Mouse (Mus musculus) ovary, postnatal 10 days (tissue): ENCODE measurements around the gene Ptk6.
A peak's percentile ranks its signal among the peaks of the same experiment; 100 is the strongest.
"Not testable (repeated sequence)": the region's sequence is repeated elsewhere in the genome, so short reads cannot be mapped to it uniquely, and the experiment has no call there.

Experiments used
- DNase-seq: peaks from one replicate; pipeline ENCODE4 v3.0.0; 2022; ENCODE audit warnings: low spot score

Ptk6 gene

DNA sequence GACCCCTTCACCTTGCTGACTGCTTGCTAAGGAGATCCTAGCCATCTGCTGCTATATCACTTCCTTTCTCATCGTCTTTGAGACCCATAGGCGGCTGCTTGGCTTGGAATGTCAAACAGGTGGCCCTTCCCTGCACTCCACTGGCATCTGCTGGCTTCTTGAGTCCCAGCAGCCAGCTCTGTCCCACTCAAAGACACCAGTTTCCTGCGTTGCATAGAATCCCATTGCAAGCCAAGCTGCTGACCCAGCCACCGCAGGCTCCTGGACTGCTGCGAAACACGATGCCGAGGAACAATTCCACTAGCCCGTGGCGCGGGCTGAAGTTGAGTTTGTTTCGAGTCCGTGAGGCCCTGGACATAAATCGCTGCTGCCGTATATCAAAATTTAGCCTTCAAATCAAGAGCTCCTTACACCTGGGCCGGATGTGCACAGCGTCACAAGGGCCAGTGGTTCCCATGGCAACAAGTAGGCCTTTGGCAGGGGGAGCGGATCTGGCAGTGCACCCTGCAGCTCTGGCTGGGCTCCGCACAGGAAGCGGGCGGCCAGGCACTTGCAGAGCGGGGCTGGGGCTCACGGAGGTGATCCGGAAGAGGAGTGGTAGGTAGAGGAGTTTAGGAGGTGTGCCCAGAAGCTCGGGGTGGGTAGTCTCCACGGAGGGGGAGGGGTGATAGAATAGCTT, 17.1 kb upstream of the Ptk6 start, which contains the start of gene Fndc11:
Fndc11 (plus strand) TSS at position 476 of the 679 bp plus-strand sequence.
- peak; percentile 56 for DNase-seq

DNA sequence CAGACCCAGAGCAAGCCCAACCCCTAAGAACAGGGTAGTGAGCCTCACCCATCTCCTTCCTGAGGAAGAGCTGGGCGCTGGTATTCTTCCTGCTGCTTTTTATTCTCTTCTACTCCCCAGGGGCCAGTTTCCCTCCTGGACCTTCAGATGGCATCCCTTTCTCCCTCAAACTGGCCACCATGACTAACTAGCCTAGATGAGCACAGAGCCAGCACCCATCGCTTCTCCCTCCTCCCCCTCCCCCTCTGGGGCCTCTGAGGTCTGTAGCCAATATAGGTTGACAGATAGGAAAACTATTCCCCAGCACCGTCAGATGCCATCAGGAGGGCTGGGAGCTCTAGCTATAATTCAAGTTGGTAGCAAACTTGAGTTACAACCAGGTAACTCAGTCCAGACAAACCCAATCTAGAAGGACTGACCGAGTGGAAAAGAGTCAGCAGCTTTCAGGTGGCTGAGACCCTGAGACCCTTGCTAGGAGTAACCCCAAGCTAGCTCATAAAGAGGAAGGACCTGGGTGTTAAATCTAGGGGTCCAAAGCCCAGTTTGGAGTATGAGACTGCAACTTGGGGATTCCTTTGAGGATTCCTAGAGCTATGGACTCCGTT, 16.4 kb upstream of the Ptk6 start:
- no peak for DNase-seq

DNA sequence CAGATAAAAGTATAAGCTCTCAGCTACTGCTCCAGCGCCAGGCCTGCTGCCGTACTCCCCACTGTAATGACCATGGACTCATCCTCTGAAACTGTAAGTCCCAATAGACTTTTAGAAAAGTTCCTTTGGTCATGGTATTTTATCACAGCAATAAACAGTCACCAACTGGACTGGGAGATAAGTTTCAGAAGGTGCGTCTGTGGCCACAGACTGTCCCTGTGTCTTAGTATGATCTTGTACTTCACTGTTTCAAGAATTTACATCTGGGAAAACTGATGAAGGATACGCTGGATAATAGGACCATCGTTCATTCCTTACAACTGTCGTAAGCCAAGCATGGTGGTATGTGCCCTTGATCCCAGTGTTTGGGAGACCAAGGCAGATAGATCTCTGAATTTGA, 13.4 kb upstream of the Ptk6 start:
- DNase-seq: no peak

DNA sequence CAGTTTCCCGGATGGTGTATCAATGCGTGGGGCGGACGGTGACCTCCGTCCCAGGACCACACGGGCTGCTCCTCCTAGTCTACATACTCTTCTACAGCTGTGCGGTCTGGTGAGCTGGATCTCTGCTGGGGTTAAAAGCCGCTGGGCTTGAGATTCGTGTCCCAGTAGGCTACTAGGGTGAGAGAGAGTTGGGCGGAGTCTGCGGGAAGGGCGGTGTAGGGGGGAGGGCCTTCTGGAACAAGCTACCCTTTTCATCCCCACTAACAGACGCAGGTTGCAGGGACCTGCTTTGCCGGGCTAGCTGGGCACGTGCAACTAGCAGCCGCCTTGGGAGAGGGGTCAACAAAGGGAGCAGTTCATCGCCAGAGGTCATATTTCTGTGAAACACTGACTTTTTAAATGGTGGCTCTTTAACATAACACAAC, 10.4 kb upstream of the Ptk6 start, which contains the start of gene Srms:
Srms (minus strand) TSS at position 165 of the 425 bp plus-strand sequence.
- no peak for DNase-seq

DNA sequence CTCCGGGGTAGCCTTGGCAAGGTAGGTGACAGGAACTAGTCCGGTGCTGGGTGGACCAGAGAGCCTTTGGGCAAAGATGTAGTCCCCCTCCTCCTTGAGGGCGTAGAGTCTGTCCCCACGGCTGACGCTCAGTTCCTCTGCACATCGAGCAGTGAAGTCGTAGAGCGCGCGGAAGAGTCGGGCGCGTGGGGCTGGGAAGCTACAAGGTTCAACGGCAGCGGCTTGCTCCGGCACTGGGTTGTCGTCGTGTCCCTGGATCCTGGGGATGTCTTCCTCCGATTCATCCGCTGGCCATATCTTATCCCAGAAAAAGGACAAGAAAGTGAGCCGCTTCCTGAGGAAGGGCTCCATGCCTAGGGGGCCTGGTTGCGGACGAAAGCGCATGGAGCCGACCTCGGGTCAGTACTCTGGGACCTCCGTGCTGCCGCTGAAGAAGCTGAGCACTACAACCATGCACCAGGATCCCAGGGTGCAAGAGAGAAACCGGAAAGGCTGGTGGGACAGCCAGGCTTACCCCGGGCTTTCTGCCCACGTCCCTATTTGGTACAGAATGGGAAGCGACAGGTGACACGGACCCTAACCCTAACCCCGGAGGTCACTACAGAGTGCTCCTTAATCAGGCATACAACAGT, 9.9 kb upstream of the Ptk6 start:
- DNase-seq: no peak

DNA sequence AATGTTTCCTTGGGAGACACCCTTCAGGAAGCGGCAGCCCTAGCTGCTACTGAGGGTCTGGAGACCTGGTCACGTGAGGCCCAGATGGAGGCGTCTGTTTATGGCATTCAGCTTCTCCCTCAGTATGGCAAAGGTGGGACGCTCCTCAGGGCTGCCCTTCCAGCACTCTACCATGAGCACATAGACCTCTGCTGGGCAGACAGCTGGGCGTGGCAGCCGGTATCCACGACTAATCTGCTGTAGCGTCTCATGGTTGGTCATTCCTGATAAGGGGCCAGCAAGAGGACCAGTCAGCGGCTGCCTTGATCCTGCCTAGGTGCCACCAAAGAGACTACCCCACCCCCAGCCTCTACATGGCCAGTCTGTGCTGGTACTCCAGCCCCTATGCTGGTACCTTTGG, 3.5 kb upstream of the Ptk6 start:
- DNase-seq: no peak

DNA sequence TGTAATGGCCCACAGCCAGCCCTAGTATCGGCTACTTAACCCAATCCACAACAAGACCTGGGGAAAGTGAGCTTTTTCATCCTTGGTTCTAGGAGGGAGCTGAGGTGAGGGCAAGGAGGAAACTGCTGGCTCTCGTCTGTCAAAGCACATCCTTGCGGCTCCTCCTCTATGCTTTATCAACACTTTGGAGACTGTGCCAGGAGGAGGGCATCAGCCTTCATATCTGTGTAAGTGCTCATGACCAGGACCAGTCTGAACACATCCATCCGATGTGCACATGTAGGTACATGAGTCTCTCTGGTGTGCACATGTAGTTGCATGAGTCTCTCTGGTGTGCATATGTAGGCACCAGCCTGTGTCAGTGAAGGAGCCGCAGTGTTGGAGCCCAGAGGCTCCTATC, 3.1 kb upstream of the Ptk6 start:
- DNase-seq: no peak

DNA sequence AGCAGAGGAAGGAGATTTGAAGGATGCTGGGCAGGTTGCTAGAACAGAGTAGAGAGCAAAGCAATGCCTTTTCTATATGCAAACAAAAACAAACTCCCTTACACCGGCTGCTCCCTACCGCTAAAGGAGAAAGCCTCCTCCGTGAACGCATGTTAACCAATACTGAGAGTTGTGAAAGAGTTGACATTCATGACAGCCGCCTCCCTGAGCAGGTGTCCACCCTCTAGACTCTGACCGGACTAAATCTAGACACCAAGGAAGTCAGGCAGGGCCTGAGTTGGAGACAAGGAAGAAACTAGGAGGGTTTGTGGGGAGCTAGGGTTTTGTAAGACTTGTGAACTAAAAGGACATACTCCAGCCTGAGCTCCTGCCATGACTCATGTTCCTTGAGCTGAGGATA, 297 bp upstream of the Ptk6 start:
- DNase-seq: no peak

DNA sequence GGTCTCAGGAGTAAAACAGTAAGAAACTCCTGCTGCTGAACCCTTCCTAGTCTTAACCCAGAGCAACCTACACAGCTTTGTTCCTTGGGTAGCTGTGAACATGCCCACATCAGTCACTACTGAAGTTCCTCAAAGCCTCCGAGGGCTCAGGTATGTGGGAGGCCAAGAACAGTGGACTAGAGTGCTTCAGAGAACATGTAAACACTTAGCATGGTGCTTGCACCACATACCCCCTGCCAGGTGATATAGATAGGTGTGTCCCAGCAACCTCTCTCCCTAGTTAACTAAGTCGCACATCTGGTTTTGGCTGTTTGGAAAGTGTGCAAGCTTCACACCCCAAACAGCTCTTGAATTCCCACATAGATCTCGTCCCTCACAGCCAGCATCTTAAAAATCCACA, 983 bp downstream of the Ptk6 start:
- no peak for DNase-seq

DNA sequence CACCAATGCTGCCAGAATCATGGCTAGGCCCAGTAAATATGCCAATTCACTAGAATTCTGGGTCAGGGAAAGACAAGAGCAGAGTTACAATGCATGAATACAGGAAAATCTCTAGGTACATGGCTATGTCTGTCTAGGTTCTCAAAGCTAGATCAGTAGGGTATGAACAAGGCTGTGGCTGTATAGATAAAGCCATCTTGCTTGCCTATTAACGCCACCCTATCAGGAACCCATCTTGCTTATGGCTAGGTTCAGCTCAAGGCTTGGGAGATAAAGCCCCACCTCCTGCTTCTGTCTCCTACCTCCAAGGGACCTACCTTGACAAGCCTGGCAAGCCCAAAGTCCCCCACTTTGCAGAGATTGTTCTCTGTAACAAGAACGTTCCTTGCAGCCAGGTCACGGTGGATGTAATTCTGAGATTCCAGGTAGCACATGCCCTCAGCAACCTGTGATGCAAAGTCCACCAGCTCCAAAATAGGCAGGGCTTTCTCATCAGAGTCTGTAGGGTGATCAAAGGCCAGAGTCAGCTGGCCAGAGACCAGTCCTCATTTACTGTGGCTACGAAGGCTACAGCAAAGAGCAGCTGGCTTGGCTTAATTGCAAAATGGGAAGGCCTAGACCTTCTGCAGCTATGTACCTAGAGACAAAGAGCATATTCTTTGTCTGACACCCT, 5.8 kb downstream of the Ptk6 start:
- DNase-seq: no peak

DNA sequence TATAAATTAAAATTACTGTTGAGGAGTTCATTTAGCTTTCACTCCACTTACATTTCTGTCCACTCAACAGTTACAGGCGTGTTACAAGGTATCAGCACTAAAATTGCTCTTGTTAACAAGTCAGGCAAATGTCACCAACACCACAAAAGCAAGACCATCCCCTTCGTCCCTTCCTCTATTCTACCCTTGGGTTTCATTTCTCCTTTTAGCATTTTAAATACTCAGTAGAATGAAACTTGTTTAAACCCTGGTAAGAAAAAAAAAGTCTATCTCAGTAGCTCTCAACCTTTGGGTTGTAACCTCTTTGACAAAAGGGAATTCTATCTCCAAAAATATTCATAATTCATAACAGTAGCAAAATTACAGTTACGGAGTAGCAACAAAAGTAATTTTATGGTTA, 9.5 kb downstream of the Ptk6 start:
- DNase-seq: no peak

DNA sequence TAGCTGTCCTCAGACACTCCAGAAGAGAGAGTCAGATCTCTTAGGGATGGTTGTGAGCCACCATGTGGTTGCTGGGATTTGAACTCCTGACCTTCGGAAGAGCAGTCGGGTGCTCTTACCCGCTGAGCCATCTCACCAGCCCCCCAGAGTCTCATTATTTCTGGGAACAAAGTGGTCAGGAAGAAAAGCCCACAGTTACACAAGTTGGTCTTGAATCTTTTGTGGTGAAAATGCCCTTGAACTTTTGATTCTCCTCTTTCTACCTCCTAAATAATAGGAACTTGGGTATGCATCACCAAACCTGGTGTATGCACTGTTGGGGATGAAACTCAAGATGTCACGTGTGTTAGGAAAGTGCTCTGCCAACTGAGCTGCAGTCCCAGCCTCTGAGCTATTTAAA, 10.7 kb downstream of the Ptk6 start:
- DNase-seq: no peak

DNA sequence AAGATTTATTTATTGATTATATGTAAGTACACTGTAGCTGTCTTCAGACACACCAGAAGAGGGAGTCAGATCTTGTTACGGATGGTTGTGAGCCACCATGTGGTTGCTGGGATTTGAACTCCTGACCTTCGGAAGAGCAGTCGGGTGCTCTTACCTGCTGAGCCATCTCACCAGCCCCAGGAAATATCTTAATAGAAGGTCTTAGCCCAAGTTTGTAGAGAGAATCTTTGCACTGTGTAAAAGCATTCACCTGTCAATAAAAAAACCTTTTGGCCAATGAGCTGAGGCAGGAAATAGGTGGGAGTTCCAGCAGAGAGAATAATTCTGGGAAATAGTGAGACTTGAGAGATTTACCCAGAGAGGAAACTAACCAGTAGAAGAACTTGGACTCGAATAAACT, 11.2 kb downstream of the Ptk6 start:
- not testable (repeated sequence) for DNase-seq

DNA sequence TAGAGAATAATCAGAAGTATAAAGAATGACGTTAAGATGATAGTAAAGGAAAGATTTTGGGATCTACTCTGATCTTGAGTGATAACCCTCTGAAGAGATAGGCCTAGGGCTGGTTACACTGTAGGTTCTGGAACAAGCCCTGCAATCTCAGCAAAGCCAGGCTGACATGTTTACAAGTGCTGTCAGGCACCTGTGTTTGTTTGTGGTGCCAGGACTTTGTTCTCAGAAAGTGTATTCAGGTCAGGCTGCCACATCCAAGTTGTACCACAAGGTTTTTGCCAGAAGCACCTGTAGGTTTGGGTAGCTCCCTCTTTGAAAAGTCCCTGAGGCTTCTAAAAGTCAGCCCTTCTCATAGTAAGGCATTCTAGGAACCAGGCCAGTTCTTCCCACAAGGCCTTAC, 13.3 kb downstream of the Ptk6 start:
- no peak for DNase-seq

DNA sequence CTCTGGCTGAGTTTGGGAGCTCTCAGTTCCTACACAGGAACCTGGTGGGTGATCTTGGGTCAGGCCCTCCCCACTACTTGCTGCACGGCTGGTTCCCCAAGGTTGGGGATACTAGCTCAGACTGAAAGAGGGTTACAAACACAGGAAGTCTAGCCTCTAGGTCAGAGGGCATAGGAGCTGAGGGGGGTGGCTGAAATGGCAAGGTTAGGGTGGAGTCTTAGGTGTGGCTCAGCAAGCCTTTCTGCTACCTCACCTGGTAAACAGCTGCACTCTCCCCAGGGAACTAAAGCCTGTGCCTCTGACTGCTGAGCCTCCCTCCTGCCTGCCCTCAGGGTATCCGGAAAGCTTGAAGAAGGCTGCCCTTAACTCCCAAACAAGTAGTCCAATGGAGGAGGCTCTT, 13.9 kb downstream of the Ptk6 start:
- no peak for DNase-seq

DNA sequence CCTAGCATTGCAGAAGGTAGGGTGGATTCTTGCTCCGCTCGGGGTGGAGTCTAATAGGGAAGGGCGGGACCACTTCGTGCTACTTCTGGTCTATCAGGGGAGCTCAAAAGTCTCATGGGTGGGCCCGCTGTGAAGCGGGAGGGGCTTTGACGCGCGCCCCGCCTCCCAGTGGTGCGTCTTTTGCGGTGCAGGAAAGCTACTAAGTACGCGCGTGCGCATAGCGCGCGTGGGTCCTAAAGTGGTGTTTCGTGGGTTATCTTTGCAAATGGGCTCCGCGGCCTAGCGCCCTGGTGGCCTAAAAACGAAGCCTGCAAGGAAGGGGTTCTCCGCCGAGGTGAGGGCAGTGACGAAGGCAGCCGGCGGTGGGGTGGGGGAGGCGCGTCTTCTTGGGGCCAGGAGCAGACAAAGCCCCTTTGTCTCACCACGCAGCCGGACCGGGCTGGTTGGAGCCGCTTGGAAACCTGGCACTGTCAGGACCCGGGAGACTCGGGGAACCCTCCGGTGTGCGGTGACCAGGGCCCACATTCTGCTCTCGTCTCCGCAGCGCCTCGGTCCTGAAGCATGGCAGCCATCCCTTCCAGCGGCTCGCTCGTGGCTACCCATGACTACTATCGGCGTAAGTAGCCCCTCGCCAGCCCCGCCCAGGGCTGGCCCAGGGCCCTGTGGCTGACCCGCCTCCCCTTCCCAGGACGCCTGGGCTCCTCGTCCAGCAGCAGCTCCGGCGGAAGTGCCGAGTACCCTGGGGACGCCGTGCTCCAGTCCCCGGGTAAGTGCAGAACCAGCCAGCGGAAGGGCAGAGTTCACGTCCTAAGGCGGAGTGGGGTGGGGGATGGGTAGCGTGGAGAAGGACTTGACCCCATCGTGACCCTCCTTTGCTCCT, 15.2 kb downstream of the Ptk6 start, which contains the start of gene Ppdpf:
Ppdpf (plus strand) TSS at position 127 of the 880 bp plus-strand sequence.
- DNase-seq: peak; percentile 73

DNA sequence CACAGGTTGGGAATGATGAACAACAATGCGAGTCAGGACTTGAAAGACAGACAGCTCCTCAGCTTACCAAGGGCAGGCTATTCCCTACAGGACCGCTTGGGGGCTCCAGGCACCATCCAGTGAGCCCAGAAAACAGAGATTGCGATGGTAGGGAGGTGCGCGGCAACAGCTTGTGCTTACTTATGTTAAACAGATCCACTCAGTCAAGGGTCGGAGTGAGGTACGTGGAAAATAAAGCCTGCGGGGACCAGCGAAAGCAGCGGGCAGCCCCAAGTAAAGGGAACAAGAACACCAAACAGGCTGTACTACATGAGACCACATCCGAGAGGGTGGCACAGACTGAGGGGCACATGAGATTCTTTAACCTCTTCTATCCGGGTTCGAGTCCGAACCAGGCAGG, 16.0 kb downstream of the Ptk6 start:
- DNase-seq: peak; percentile 55

DNA sequence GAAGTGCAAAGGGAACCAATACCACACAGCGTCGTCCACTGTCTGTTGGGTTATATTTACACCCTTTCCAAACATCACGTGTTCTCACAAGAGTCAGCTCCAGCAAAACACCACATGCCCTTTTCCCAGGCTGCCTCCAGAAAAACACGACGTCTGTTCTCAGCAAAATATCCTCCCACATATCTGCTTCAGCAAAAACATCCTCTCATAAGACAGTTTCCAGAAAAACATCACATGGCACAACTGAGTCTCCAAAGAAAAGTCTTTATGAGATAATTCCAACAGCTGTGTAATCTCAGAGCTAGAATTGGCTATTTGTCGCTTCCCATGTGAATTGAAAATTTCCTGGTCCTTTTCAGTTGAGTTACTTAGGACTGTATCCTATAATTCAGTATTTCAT, 21.7 kb downstream of the Ptk6 start:
- DNase-seq: no peak

DNA sequence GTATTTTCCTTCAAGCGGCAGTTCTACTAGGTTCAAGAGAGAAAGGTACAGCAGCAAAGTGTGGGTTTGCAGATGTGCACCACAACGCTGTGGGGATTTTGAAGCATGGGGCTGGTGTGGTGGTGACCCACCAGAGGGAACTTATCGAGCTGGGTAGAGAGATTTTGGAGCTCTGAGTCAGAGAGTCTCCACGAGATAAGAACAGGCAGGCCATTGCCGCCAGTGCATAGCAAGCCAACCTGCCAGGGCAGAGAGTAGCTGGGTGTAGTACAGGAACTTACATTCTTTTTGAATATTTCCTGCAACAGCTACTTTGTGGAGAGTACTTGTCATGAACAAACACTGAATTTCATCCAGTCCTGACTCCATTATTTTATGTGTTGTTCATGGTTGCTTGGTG, 24.1 kb downstream of the Ptk6 start:
- DNase-seq: no peak

DNA sequence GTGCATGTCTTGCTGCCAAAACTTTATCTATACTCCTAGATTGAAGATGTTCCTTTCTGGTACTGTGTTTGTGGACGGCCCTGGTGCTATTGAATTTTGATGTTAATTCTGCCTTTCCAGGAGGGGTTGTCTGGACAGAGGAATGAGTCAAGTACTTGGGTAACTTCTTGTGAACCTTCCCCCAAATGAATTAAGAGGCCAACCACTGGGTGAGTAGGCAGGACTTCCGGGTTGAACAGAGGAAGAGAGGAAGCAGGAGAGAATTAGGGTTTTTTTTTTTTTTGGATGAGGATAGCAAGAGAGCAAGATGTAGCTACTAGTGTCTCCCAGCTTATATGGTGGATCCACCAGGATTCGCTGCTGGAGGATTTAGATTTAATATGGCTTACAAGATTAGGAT, 24.6 kb downstream of the Ptk6 start:
- no peak for DNase-seq

DNA sequence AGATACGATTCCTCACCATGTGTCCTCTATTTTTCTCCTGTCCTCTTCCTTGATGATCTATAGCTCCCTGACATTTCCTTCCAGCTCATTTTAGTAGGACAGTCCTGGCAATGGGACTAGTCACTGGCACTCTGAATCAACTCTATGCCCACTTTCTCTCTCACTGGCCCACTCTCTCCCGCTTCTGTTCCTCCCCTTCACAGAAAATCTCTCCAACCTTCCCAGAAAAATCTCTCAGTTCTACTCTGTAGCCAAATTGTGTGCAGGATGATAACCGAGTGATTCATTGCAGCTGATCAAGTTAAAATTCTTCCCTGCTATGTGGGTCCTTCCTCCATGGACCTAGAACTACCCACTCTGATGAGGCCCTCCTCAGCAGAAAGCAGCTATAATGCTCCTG, 27.9 kb downstream of the Ptk6 start:
- no peak for DNase-seq

DNA sequence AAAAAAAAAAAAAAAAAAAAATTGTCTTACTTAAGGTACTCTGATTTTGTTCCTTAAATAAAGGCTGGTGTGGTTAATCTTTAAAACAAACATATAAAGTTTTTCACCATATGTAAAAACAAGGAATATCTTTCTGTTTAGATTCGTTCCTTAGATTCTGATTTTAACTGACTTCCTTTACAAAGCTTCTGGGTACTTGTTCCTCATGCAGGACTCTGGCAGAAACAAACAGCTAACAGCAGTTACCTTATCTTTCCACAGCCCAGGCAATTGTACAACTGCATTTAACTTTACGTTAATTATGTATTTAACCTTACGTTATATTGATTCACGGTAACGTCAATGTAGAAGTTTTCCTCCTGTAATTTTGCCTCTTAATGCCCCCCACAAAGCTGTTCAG, 36.1 kb downstream of the Ptk6 start:
- no peak for DNase-seq
